Mouse (Mus musculus): ENCODE measurements at regions not wholly inside any gene's neighbourhood (a gene's known extent, or its start where the extent isn't known, plus 50 kb on each side); places are given as distances from the start of the nearest gene placed in this dataset.
A peak's percentile ranks its signal among the peaks of the same experiment; 100 is the strongest.

- no peak for DNase-seq (ENCODE audit: low spot score in 2 of 2)
These were observed 111.9 kb downstream of the Tbx5 start for GRCm38 (mm10) chr5:119944371-119944770.

GRCm38 (mm10) chr5:119948399-119948798 is 115.9 kb downstream of the Tbx5 start:
- no peak for DNase-seq (ENCODE audit: low spot score in 2 of 2)

GRCm38 (mm10) chr5:119952085-119952484 is 119.6 kb downstream of the Tbx5 start:
- DNase-seq (ENCODE audit: low spot score in 2 of 2), result no peak

GRCm38 (mm10) chr5:119953189-119953588 is 120.7 kb downstream of the Tbx5 start:
- DNase-seq (ENCODE audit: low spot score in 2 of 2), result no peak

GRCm38 (mm10) chr5:119953811-119954566 is 121.5 kb downstream of the Tbx5 start:
- no peak for DNase-seq (ENCODE audit: low spot score in 2 of 2)

GRCm38 (mm10) chr5:119958942-119959341 is 126.5 kb downstream of the Tbx5 start:
- DNase-seq (ENCODE audit: low spot score in 2 of 2), result no peak

GRCm38 (mm10) chr5:119964751-119965150 is 132.3 kb downstream of the Tbx5 start:
- no peak for DNase-seq (ENCODE audit: low spot score in 2 of 2)

- no peak for DNase-seq (ENCODE audit: low spot score in 2 of 2)
These were observed 138.8 kb downstream of the Tbx5 start for GRCm38 (mm10) chr5:119971286-119971685.

- peak in 1 of 2 experiments; percentile 17 for DNase-seq (ENCODE audit: low spot score in 2 of 2)
These were observed 140.5 kb downstream of the Tbx5 start for GRCm38 (mm10) chr5:119972802-119973437.

GRCm38 (mm10) chr5:119978096-119978715 is 138.1 kb upstream of the Rbm19 start:
- DNase-seq (ENCODE audit: low spot score in 2 of 2), result no peak

GRCm38 (mm10) chr5:119981111-119981807 is 135.0 kb upstream of the Rbm19 start:
- DNase-seq (ENCODE audit: low spot score in 2 of 2), result no peak

- DNase-seq (ENCODE audit: low spot score in 2 of 2), result no peak
These were observed 132.1 kb upstream of the Rbm19 start for GRCm38 (mm10) chr5:119984206-119984605.

- no peak for DNase-seq (ENCODE audit: low spot score in 2 of 2)
These were observed 124.1 kb upstream of the Rbm19 start for GRCm38 (mm10) chr5:119992130-119992529.

- DNase-seq (ENCODE audit: low spot score in 2 of 2), result no peak
These were observed 120.5 kb upstream of the Rbm19 start for GRCm38 (mm10) chr5:119995726-119996125.

GRCm38 (mm10) chr5:120005696-120006469 is 110.4 kb upstream of the Rbm19 start:
- DNase-seq (ENCODE audit: low spot score in 2 of 2), result no peak

GRCm38 (mm10) chr5:120007738-120008137 is 108.5 kb upstream of the Rbm19 start:
- DNase-seq (ENCODE audit: low spot score in 2 of 2), result no peak

GRCm38 (mm10) chr5:120008306-120008705 is 108.0 kb upstream of the Rbm19 start:
- no peak for DNase-seq (ENCODE audit: low spot score in 2 of 2)

- DNase-seq (ENCODE audit: low spot score in 2 of 2), result no peak
These were observed 100.8 kb upstream of the Rbm19 start for GRCm38 (mm10) chr5:120015417-120015816.

GRCm38 (mm10) chr5:120018126-120018525 is 98.1 kb upstream of the Rbm19 start:
- DNase-seq (ENCODE audit: low spot score in 2 of 2), result no peak

- DNase-seq (ENCODE audit: low spot score in 2 of 2), result no peak
These were observed 95.5 kb upstream of the Rbm19 start for GRCm38 (mm10) chr5:120020748-120021147.

- no peak for DNase-seq (ENCODE audit: low spot score in 2 of 2)
These were observed 94.0 kb upstream of the Rbm19 start for GRCm38 (mm10) chr5:120022276-120022675.
